Mouse (Mus musculus) forebrain, embryonic 12.5 days (tissue): Measurements from ENCODE around the gene Tex2. TPM values are rescaled to one million over a fixed set of nuclear protein-coding genes. Genes with fewer than 3 reads are reported as not detected.

ENCODE experiments used
- ATAC-seq: fragments of 200-750 bp; cut with Nextera tagmentation; 2 replicates; pipeline ENCODE4 v1.8.0; 2017; ENCODE audit warnings: moderate TSS enrichment; ENCODE audit not compliant: low FRiP score
- H3K27ac ChIP-seq: fragments of 300-500 bp; sonication (generic); 2 replicates; pipeline ENCODE4 v1.5.1; 2016; ENCODE audit warnings: mild to moderate bottlenecking
- H3K27me3 ChIP-seq: fragments of 300-500 bp; sonication (generic); 2 replicates; pipeline ENCODE4 v1.6.1; 2016; ENCODE audit warnings: mild to moderate bottlenecking
- H3K36me3 ChIP-seq: fragments of 300-500 bp; sonication (generic); replicated peaks from 2 replicates; pipeline ENCODE4 v1.6.1; 2016; ENCODE audit warnings: mild to moderate bottlenecking
- H3K4me1 ChIP-seq: fragments of 300-500 bp; sonication (generic); 2 replicates; pipeline ENCODE4 v1.6.1; 2016
- H3K4me2 ChIP-seq: fragments of 300-500 bp; sonication (generic); 2 replicates; pipeline ENCODE4 v1.6.1; 2016; ENCODE audit warnings: mild to moderate bottlenecking, moderate library complexity
- H3K4me3 ChIP-seq: fragments of 300-500 bp; sonication (generic); replicated peaks from 2 replicates; pipeline ENCODE4 v1.5.1; 2016; ENCODE audit warnings: mild to moderate bottlenecking
- H3K9ac ChIP-seq: fragments of 300-500 bp; sonication (generic); 2 replicates; pipeline ENCODE4 v1.6.1; 2016; ENCODE audit warnings: mild to moderate bottlenecking
- H3K9me3 ChIP-seq: fragments of 300-500 bp; sonication (generic); 2 replicates; pipeline ENCODE4 v1.6.1; 2016
- WGBS: fragments of 180-500 bp; shearing (Covaris S2); methylation state at CpG from one replicate; pipeline ENCODE4 v1.1.7; 2016; 5-methylcytosine and 5-hydroxymethylcytosine counted together
- polyA plus RNA-seq: library from polyadenylated mRNA; unstranded; fragments of >200 nt; fragmentation: Nextera tagmentation; extraction: Ambion mirVana; gene quantifications from 2 replicates; pipeline ENCODE4 v1.2.1, GENCODE M21; 2016

Tex2 gene
- polyA plus RNA-seq, 1 experiment from 2014 or later, result 10.7 TPM

GRCm38 (mm10) chr11:106464681-106465544, 148.3 kb downstream of the Tex2 start:
- no peaks in the 10 kb centered on the region for H3K4me1 ChIP-seq
- WGBS, result 77% methylated on average over 4 of the region's 4 CpGs

GRCm38 (mm10) chr11:106463845-106464244, 149.4 kb downstream of the Tex2 start:
- ATAC-seq, result no peak
- Histone ChIP-seq H3K27me3 (no peaks in the 10 kb centered on the region), H3K9ac (no peak overlapping the region), H3K36me3 (no peaks in the 10 kb centered on the region), H3K9me3 (no peaks in the 10 kb centered on the region), H3K27ac (no peak overlapping the region), H3K4me2 (no peak overlapping the region), H3K4me3 (no peak overlapping the region), H3K4me1 (no peaks in the 10 kb centered on the region)
- 63% methylated on average over 5 of the region's 5 CpGs for WGBS

More at GRCm38 (mm10) chr11:106464681-106465544, 148.3 kb downstream of the Tex2 start:
- Histone ChIP-seq H3K27me3 (no peaks in the 10 kb centered on the region), H3K36me3 (no peaks in the 10 kb centered on the region), H3K9me3 (no peaks in the 10 kb centered on the region), H3K4me3 (no peak overlapping the region), H3K9ac (no peak overlapping the region), H3K4me2 (no peak overlapping the region), H3K27ac (no peak overlapping the region)
- no peak for ATAC-seq

GRCm38 (mm10) chr11:106462309-106462708, 150.9 kb downstream of the Tex2 start:
- H3K9ac ChIP-seq, result no peak overlapping the region
- no peak overlapping the region for H3K4me2 ChIP-seq
- no peak for ATAC-seq
- H3K4me1 ChIP-seq, result no peaks in the 10 kb centered on the region
- no peak overlapping the region for H3K4me3 ChIP-seq
- H3K27ac ChIP-seq, result no peak overlapping the region
- H3K36me3 ChIP-seq, result no peaks in the 10 kb centered on the region
- H3K9me3 ChIP-seq, result no peaks in the 10 kb centered on the region
- H3K27me3 ChIP-seq, result no peaks in the 10 kb centered on the region
- 83% methylated on average over 3 of the region's 3 CpGs for WGBS

GRCm38 (mm10) chr11:106461145-106461932, 151.9 kb downstream of the Tex2 start:
- Histone ChIP-seq H3K4me1 (no peaks in the 10 kb centered on the region), H3K4me2 (no peak overlapping the region), H3K27ac (no peak overlapping the region), H3K27me3 (no peaks in the 10 kb centered on the region), H3K4me3 (no peak overlapping the region), H3K9me3 (no peaks in the 10 kb centered on the region), H3K9ac (no peak overlapping the region), H3K36me3 (no peaks in the 10 kb centered on the region)
- no peak for ATAC-seq
- WGBS, result 88% methylated on average over 5 of the region's 5 CpGs

DNA sequence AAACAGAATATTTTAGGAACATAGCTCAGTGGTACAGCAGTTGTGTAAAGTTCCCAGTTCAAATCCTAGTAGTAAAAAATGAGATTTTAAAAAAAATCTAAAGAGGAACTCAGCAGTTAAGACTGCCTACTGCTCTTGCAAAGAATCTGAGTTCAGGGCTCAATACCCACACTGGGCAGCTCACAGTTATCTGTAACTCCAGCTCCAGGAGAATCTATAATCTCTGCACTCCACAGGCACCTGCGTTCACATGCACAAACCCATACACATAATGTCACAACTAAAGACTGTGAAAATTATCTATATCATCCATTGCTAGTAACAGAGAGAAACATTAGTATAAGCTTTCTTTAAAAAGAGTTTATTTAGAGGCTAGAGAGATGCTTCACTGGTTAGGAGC, 152.6 kb downstream of the Tex2 start:
- H3K36me3 ChIP-seq, result no peaks in the 10 kb centered on the region
- H3K9me3 ChIP-seq, result no peaks in the 10 kb centered on the region
- H3K27ac ChIP-seq, result no peak overlapping the region
- H3K27me3 ChIP-seq, result no peaks in the 10 kb centered on the region
- no peak overlapping the region for H3K4me3 ChIP-seq
- H3K4me2 ChIP-seq, result no peak overlapping the region
- no peak for ATAC-seq
- no peaks in the 10 kb centered on the region for H3K4me1 ChIP-seq
- 98% methylated on average over 1 of the region's 1 CpGs for WGBS
- H3K9ac ChIP-seq, result no peak overlapping the region

GRCm38 (mm10) chr11:106458540-106458939, 154.7 kb downstream of the Tex2 start:
- H3K9ac ChIP-seq, result no peak overlapping the region
- no peaks in the 10 kb centered on the region for H3K9me3 ChIP-seq
- WGBS, result 95% methylated on average over 4 of the region's 4 CpGs
- no peak overlapping the region for H3K4me2 ChIP-seq
- no peaks in the 10 kb centered on the region for H3K4me1 ChIP-seq
- H3K36me3 ChIP-seq, result no peaks in the 10 kb centered on the region
- H3K4me3 ChIP-seq, result no peak overlapping the region
- no peak for ATAC-seq
- no peak overlapping the region for H3K27ac ChIP-seq
- H3K27me3 ChIP-seq, result no peaks in the 10 kb centered on the region

Other genes starting within 250 kb of the Tex2 start
- not detected in 2 replicates for gene Prr29, start 248.0 kb downstream of the Tex2 start, polyA plus RNA-seq
- gene Icam2, start 225.3 kb downstream of the Tex2 start, polyA plus RNA-seq, result 8.1 and 9.8 TPM in 2 replicates
- 6.6 and 8.6 TPM in 2 replicates for gene Ern1, start 125.6 kb downstream of the Tex2 start, polyA plus RNA-seq
- 14.8 and 15.5 TPM in 2 replicates for gene Pecam1, start 137.2 kb upstream of the Tex2 start, polyA plus RNA-seq
- 0.91 and 0.95 TPM in 2 replicates for gene Milr1, start 137.8 kb upstream of the Tex2 start, polyA plus RNA-seq
- 10.3 and 10.4 TPM in 2 replicates for gene Polg2, start 166.1 kb upstream of the Tex2 start, polyA plus RNA-seq
- gene Ddx5, start 175.8 kb upstream of the Tex2 start, polyA plus RNA-seq, result 507 and 536 TPM in 2 replicates
- gene Cep95, start 175.8 kb upstream of the Tex2 start, polyA plus RNA-seq, result 25.4 and 27.0 TPM in 2 replicates